Mouse (Mus musculus) liver, embryonic 14.5 days (tissue): ENCODE results near the gene Csmd2.

Experiments
- CTCF ChIP-seq: IDR thresholded peaks from 2 replicates; pipeline ENCODE4 v1.5.1; 2016; ENCODE audit warnings: antibody characterized with exemption, low read depth, control low read depth
- EP300 ChIP-seq: IDR thresholded peaks from 2 replicates; pipeline ENCODE4 v1.6.1; 2016; ENCODE audit warnings: antibody characterized with exemption, low read depth

DNA sequence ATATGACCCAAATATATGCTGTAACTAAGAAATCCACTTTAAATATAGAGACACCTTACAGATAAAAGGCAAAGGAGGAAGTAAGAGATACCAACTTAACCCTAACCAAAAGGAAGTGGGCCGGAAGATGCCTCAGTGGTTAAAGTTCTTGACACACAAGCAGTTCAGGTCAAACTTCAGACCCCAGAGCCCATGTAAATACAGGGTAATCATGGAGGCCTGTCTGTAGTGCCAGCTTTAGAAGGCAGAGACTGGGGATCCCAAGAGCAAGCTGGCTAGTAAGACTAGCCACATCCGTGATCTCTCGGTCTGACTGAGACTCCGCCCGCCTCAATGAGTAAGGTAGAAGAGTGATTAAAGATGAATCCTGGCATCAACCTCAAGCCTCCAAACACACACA lies 606.4 kb downstream of the Csmd2 start:
- TF ChIP-seq CTCF (no peak), EP300 (no peak)
